Mouse (Mus musculus): ENCODE measurements at regions not wholly inside any gene's neighbourhood (a gene's known extent, or its start where the extent isn't known, plus 50 kb on each side); places are given as distances from the start of the nearest gene placed in this dataset.

DNA sequence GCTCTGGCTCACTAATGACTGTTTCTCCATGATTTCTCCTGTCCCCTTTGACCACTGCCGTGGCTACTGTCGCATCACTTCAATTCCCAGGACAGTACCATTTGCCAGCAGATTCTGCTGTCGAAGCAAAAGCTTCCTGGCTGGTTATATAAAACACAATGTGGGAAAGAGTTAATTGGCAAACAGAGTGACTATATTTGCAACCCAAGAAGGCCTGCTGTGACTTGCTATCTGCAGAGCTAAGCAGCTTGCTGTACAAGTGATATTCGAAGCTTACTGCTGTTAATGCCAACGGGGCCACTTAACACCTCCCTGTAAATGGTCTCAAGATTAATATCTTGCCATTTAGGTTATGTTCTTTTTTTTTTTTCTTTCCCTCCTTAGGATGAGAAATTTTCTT lies 242.2 kb upstream of the A1bg start:
- no peak for DNase-seq (ENCODE audit: low spot score in 2 of 2)

- no peak for DNase-seq (ENCODE audit: low spot score in 2 of 2)
Observed at GRCm38 (mm10) chr15:61161397-61161796, 238.6 kb upstream of the A1bg start.

DNA sequence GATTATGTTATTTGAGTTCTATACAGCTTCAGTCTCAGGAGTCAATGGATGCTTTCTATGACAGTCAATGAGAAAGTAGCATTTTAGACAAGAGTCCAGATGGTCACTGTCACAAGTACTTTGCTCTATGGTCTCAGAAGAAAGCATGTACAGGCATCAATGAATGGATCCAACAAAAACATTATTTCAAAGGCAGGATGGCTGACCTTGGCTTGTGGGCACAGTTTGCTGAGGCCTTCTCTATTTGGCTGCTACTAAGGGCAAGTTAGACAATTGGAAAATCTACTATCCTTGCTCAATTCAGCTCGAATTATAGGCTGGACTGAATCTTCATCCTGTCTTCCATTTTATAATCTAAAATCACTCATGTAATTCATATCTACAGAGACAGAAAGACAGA lies 237.9 kb upstream of the A1bg start:
- DNase-seq (ENCODE audit: low spot score in 2 of 2) = no peak

GRCm38 (mm10) chr15:61159552-61159951 lies 236.7 kb upstream of the A1bg start:
- no peak for DNase-seq (ENCODE audit: low spot score in 2 of 2)

DNA sequence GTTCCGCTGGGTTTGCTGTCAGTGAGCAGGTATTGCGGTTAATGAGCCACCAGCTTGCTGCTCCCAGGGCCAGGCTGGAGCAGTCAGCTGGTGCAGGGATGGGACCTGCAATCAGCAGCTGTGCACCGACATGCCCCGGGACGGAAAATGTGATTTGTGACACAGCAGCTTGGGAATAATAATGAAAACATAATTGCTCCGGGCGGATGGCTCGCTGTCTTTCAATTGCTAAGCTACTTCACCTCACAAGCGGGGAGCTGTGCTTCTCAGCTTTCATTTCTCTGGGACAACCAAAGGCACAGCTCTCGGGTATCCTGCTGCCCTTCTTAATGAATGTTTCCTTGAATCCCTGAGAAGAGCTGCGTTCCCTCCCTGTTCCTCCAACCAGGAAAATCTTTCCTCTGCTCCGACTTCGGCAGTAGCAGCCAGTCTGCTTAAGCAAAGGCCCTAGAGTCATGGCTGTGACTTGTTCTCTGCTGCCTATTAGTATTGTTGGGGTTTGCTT lies 235.3 kb upstream of the A1bg start:
- DNase-seq (ENCODE audit: low spot score in 2 of 2) = peak; percentile 17 to 53

GRCm38 (mm10) chr15:61157543-61157942 lies 234.7 kb upstream of the A1bg start:
- peak; percentile 82 to 98 for DNase-seq (ENCODE audit: low spot score in 2 of 2)

DNA sequence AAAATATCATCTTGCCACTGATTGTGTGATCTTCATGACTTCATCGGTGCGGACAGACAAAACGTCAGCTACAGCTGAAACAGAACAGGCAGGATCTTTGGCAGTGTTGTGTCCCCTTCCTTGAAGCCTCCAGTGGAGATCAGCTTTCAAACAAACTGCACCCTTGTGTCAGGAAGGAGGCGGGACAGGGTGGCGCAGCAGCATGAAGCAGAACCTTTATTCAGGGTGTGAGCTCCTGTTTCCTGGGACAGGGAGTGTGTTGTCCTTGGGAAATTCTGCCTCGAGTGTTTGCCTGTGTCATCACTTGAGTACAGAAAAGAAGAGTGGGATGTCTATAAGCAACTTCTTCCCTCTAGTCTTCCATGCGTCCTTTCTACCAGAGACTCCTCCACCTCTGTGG lies 232.7 kb upstream of the A1bg start:
- DNase-seq (ENCODE audit: low spot score in 2 of 2) = no peak

GRCm38 (mm10) chr15:61154166-61154565 lies 231.4 kb upstream of the A1bg start:
- DNase-seq (ENCODE audit: low spot score in 2 of 2) = no peak

- no peak for DNase-seq (ENCODE audit: low spot score in 2 of 2)
Observed at GRCm38 (mm10) chr15:61142851-61143250, 220.0 kb upstream of the A1bg start.

DNA sequence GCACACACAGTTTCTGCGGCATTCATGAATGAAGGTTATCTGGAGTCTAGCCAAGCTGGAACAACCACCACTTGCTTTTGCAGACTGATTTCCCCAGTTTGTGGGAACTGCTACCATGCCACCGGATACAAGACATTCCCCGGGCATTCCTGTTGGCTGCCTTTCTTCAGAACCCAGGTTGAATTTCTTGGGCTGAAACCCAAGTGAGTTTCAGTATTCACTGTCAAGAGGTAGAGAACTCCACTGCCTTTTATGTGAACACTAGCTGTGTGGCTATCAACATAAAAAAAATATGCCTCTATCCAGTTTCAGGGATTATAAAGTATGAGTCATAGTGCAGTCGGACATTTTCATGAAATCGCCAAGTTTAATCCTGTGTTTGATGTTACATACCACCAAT lies 216.3 kb upstream of the A1bg start:
- DNase-seq (ENCODE audit: low spot score in 2 of 2) = no peak

- DNase-seq (ENCODE audit: low spot score in 2 of 2) = no peak
Observed at GRCm38 (mm10) chr15:61136781-61137180, 214.0 kb upstream of the A1bg start.

DNA sequence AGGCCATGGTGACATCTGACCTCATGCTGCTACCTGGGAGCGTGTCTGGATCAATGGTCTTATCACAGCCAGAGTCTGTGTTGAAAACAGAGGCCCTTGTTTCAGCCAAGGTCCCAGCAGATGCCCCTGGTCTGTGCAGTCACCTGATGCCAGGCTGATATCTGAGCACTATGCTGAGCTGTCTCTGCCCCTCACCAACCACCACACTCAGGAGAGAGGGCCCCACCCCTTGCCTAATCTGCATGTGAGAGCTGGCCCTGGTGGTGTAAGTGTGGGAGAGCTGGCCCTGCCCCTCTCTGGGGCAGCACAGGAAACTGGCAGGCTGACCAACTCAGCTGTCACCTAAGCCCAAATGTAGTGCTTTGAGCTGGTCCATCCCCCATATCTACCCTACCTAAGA lies 210.5 kb upstream of the A1bg start:
- no peak for DNase-seq (ENCODE audit: low spot score in 2 of 2)

GRCm38 (mm10) chr15:61127971-61128370 lies 205.2 kb upstream of the A1bg start:
- no peak for DNase-seq (ENCODE audit: low spot score in 2 of 2)

DNA sequence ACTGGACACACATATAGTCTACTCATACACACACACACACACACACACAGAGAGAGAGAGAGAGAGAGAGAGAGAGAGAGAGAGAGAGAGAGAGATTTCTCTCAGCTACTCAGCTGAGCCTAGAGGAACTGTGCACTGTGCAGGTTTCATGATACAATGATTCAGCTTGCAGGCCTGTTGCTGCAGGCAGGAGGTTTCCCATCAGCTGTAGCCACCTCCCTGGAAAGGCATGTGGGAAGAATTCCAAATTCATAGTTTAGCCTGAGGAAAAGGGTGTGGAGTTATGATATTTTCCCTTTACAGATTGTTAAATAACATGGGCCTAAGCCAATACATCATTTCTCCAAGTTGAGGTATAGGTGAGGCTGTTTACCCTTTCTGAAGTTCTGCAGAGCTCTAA lies 204.3 kb upstream of the A1bg start:
- no peak for DNase-seq (ENCODE audit: low spot score in 2 of 2)

GRCm38 (mm10) chr15:61116912-61117311 lies 194.1 kb upstream of the A1bg start:
- no peak for DNase-seq (ENCODE audit: low spot score in 2 of 2)

GRCm38 (mm10) chr15:61109429-61110128 lies 186.8 kb upstream of the A1bg start:
- no peak for DNase-seq (ENCODE audit: low spot score in 2 of 2)

GRCm38 (mm10) chr15:61108957-61109356 lies 186.1 kb upstream of the A1bg start:
- no peak for DNase-seq (ENCODE audit: low spot score in 2 of 2)

DNA sequence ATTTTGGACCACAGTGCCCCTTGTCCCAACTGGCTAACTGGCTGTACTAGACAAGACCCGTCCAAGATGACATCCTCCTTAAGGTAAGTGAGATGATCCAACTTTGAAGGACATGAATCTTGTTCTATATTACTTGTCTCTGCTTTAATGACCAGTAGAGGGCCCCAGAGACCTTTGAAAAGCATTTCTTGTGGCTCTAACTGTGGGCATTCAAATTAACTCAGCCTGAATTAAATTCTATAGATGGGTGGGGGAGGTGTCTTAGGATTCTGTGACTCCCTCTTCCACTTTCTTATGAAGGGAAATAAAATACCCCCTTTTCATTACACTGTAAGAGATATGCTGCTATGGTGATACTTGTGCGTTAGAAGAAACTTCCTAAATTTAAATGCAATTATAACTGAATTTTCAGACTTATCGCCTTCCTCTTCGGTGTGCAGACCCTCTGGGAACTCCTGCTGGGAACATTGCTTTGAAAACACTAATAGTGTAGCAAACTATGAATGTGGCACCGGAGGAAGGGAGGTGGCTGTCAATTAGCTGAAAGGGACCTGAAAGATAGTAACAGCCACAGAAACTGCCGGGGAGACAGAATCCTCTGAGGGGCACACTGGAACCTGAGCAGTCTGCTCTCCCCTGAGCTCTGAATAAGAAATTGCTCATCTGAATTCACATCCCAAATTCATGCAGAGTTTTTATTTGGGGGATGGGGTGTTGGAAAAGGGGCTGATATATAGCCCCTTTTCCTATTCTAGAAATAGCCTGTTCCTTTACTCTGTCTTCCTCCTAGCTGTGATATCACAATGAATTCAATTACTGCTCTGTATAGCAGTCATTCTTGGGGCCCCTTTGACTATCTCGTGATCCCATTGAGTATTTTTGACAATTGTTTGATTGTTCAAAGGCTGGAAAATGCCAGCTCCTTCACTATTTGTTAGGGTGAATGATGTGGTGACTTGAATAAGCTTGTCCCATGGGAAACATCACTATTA lies 179.9 kb upstream of the A1bg start:
- peak; percentile 15 to 77 for DNase-seq (ENCODE audit: low spot score in 2 of 2)

DNA sequence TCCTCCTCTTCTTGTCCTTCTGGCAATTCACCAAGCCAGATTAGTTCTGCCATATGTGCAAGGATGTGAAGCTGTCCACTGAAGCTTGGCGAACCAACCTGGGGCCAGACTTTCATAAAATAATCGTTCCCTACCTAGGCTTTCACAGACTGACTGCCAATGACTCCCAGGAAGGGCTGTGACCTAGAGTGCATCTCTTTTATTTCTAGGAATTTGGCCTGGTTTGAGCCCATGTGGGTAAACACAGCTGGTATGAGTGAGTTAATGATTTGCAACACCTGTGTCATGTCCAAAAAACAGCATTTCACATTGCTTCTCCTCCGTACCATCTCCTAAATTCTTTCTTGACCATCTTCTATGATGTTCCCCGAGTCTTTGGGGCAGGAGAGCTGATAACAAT lies 178.0 kb upstream of the A1bg start:
- no peak for DNase-seq (ENCODE audit: low spot score in 2 of 2)

GRCm38 (mm10) chr15:61098968-61099367 lies 176.2 kb upstream of the A1bg start:
- DNase-seq (ENCODE audit: low spot score in 2 of 2) = no peak

DNA sequence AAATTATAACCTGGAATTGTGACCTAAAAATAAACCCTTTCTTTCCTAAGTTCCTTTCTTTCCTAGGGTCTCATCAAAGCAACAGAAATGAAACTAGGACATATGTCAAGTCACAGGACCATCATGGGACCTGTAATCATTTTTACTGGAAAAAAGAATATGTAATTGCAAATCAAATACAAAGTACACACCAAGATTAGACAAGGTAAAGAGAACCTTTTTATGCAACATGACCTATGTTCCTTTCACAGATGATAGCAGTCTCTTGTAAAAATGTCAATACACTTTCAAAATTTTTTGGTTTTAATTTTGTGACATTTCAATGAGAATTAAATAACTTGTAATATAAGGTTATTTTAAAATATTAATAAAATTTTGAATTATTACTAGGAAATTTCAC lies 175.7 kb upstream of the A1bg start:
- DNase-seq (ENCODE audit: low spot score in 2 of 2) = no peak
